Mouse (Mus musculus) liver, embryonic 15.5 days (tissue): ENCODE data around the gene Eipr1. TPM values are rescaled to one million over a fixed set of nuclear protein-coding genes. Genes with fewer than 3 reads are reported as not detected.

Experiments
- ATAC-seq: fragments of 200-750 bp; cut with Nextera tagmentation; 2 replicates; pipeline ENCODE4 v1.8.0; 2017; ENCODE audit warnings: moderate number of reproducible peaks, mild to moderate bottlenecking, moderate library complexity; ENCODE audit not compliant: insufficient read depth
- H3K27ac ChIP-seq: fragments of 300-500 bp; sonication (generic); replicated peaks from 2 replicates; pipeline ENCODE4 v1.5.1; 2015; ENCODE audit warnings: mild to moderate bottlenecking, inconsistent platforms
- H3K27me3 ChIP-seq: fragments of 300-500 bp; sonication (generic); 2 replicates; pipeline ENCODE4 v1.6.1; 2015; ENCODE audit warnings: mild to moderate bottlenecking, inconsistent platforms
- H3K36me3 ChIP-seq: fragments of 300-500 bp; sonication (generic); replicated peaks from 2 replicates; pipeline ENCODE4 v1.6.1; 2015; ENCODE audit warnings: moderate library complexity, mild to moderate bottlenecking, inconsistent platforms
- H3K4me1 ChIP-seq: fragments of 300-500 bp; sonication (generic); replicated peaks from 2 replicates; pipeline ENCODE4 v1.6.1; 2015; ENCODE audit warnings: inconsistent platforms
- H3K4me2 ChIP-seq: fragments of 300-500 bp; sonication (generic); 2 replicates; pipeline ENCODE4 v1.6.1; 2015; ENCODE audit warnings: moderate library complexity, mild to moderate bottlenecking, inconsistent platforms
- H3K4me3 ChIP-seq: fragments of 300-500 bp; sonication (generic); replicated peaks from 2 replicates; pipeline ENCODE4 v1.5.1; 2015; ENCODE audit warnings: mild to moderate bottlenecking, inconsistent platforms
- H3K9ac ChIP-seq: fragments of 300-500 bp; sonication (generic); 2 replicates; pipeline ENCODE4 v1.6.1; 2015; ENCODE audit warnings: moderate library complexity, mild to moderate bottlenecking, inconsistent platforms
- H3K9me3 ChIP-seq: fragments of 300-500 bp; sonication (generic); replicated peaks from 2 replicates; pipeline ENCODE4 v1.6.1; 2016; ENCODE audit warnings: inconsistent platforms
- WGBS: fragments of 180-500 bp; shearing (Covaris S2); methylation state at CpG from one replicate; pipeline ENCODE4 v1.1.7; 2015; ENCODE audit warnings: mixed read lengths; ENCODE audit not compliant: insufficient replicate concordance; 5-methylcytosine and 5-hydroxymethylcytosine counted together
- polyA plus RNA-seq: library from polyadenylated mRNA; unstranded; fragments of >200 nt; fragmentation: Nextera tagmentation; extraction: Ambion mirVana; gene quantifications from 2 replicates; pipeline ENCODE4 v1.2.1, GENCODE M21; 2015

The Eipr1 gene
- polyA plus RNA-seq, 1 experiment from 2014 or later = 27.1 TPM

- 77% methylated on average over 18 of the region's 18 CpGs for WGBS
- Histone ChIP-seq H3K4me2 (no peak overlapping the region), H3K9me3 (no peaks in the 10 kb centered on the region), H3K36me3 (no peaks in the 10 kb centered on the region), H3K4me1 (no peaks in the 10 kb centered on the region), H3K4me3 (no peak overlapping the region), H3K27me3 (no peaks in the 10 kb centered on the region), H3K9ac (no peak overlapping the region), H3K27ac (no peak overlapping the region)
- no peak for ATAC-seq
Observed at GRCm38 (mm10) chr12:28848726-28849612, 97.4 kb downstream of the Eipr1 start.

DNA sequence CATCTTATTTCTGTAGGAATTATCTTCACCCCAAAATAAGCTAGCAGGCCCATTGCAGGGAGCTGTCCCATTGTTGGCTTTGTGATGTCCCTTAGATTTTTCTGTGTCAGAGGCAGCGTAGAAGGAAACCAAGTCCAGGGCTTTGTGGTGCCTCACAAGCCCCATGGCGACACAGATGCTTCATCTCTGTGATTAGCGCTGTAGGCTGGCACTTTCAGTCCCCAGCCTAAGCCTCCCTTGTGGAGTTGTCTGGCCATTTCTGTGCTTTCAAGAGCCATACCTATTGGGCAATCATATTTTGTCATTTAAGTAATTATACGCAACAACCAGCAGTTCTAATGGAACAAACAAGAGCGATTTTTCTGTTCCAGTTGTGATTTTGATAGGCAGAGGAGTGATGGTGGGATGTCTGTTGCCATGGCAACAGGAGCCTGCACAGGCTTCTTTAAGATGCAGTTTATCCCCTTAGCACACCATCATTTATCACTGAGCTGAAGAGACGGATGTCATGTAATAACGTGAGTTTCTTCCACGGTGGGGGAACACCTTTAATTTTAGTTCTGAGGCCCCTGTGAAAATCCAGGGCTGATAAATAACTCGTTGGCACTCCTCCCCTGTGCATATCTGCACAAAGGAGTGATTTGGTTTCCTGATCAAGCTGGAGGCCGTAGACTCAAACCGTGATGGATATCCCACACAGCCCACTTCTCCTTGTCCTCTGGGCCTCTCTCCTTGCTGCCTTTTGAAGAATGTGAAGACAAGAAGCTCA, 108.1 kb downstream of the Eipr1 start:
- WGBS = 73% methylated on average over 11 of the region's 11 CpGs
- no peaks in the 10 kb centered on the region for H3K9me3 ChIP-seq
- H3K9ac ChIP-seq = no peak overlapping the region
- no peaks in the 10 kb centered on the region for H3K27me3 ChIP-seq
- no peak overlapping the region for H3K4me2 ChIP-seq
- H3K27ac ChIP-seq = no peak overlapping the region
- no peak for ATAC-seq
- no peaks in the 10 kb centered on the region for H3K36me3 ChIP-seq
- no peak overlapping the region for H3K4me3 ChIP-seq
- H3K4me1 ChIP-seq = no peaks in the 10 kb centered on the region

DNA sequence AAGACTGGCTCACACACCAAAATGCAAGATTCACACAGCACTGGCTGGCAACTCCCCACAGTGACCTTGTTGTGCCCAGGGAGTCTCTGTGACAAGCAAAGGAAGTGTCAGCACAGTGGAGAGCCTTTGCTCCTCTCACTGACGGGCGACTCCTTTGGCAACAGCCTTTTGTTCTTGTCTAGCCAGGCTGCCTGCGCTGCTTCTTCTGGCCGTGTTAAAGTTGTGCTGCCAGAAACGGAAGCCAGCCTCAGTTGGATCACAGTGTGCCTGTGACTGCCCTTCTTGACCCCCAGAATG, 108.6 kb downstream of the Eipr1 start:
- no peak overlapping the region for H3K27ac ChIP-seq
- WGBS = 65% methylated on average over 5 of the region's 5 CpGs
- no peaks in the 10 kb centered on the region for H3K9me3 ChIP-seq
- no peak for ATAC-seq
- no peak overlapping the region for H3K9ac ChIP-seq
- no peak overlapping the region for H3K4me2 ChIP-seq
- no peaks in the 10 kb centered on the region for H3K4me1 ChIP-seq
- no peak overlapping the region for H3K4me3 ChIP-seq
- no peaks in the 10 kb centered on the region for H3K36me3 ChIP-seq
- H3K27me3 ChIP-seq = no peaks in the 10 kb centered on the region

DNA sequence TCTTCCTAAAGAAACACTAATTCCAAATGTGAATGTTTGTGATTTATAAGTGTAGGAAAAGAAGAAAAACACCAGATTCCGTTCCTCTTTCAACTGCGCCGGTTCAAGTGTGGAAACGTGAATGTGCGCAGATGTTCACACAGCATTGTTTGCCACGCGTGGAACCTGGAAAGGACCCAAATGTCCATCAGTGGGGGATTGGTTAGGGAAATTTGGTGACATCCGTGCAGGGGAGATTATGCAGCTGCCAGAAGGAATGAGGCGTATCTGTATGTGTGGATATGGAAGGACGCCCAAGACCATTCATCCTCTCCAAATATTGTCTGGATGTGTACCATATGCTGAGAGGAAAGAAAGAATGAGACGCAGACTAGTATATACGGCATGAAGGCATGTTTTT, 111.7 kb downstream of the Eipr1 start:
- Histone ChIP-seq H3K4me3 (no peak overlapping the region), H3K4me1 (no peaks in the 10 kb centered on the region), H3K9ac (no peak overlapping the region), H3K4me2 (no peak overlapping the region), H3K27ac (no peak overlapping the region), H3K27me3 (no peaks in the 10 kb centered on the region), H3K9me3 (no peaks in the 10 kb centered on the region), H3K36me3 (no peaks in the 10 kb centered on the region)
- WGBS = 80% methylated on average over 12 of the region's 12 CpGs
- ATAC-seq = no peak

- no peak for ATAC-seq
- no peak overlapping the region for H3K4me2 ChIP-seq
Observed at GRCm38 (mm10) chr12:28866121-28866520, 114.5 kb downstream of the Eipr1 start.

GRCm38 (mm10) chr12:28868794-28869193, 117.2 kb downstream of the Eipr1 start:
- no peak for ATAC-seq
- no peaks in the 10 kb centered on the region for H3K36me3 ChIP-seq
- H3K4me2 ChIP-seq = no peak overlapping the region
- H3K9ac ChIP-seq = no peak overlapping the region
- H3K27me3 ChIP-seq = no peaks in the 10 kb centered on the region
- H3K27ac ChIP-seq = no peak overlapping the region
- WGBS = 80% methylated on average over 4 of the region's 4 CpGs
- no peaks in the 10 kb centered on the region for H3K9me3 ChIP-seq
- no peak overlapping the region for H3K4me3 ChIP-seq
- H3K4me1 ChIP-seq = no peaks in the 10 kb centered on the region

More at GRCm38 (mm10) chr12:28866121-28866520, 114.5 kb downstream of the Eipr1 start:
- H3K27me3 ChIP-seq = no peaks in the 10 kb centered on the region
- no peaks in the 10 kb centered on the region for H3K36me3 ChIP-seq
- H3K9me3 ChIP-seq = no peaks in the 10 kb centered on the region
- 67% methylated on average over 1 of the region's 1 CpGs for WGBS
- H3K9ac ChIP-seq = no peak overlapping the region
- H3K27ac ChIP-seq = no peak overlapping the region
- H3K4me1 ChIP-seq = no peaks in the 10 kb centered on the region
- H3K4me3 ChIP-seq = no peak overlapping the region

DNA sequence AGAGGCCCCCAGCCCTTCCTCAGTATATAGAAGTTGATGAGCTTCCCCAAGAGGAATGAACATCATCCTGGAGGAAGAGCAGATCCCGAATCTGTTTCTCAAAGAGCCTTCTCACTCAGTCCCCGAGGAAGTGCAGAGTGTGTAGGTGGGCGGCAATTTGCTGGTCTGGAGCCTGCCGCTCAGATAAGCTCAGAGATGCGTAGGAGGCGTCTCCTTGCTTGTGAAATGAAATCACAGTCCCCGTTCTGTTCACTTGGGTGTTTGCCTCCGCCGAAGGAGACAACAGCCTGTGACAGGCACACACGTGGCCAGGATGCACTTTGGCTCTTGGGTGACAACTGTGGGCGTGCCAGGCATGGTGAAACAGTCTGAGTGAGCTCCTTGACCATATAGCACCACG, 120.7 kb downstream of the Eipr1 start:
- Histone ChIP-seq H3K9me3 (no peaks in the 10 kb centered on the region), H3K36me3 (no peaks in the 10 kb centered on the region), H3K4me3 (no peak overlapping the region), H3K4me1 (no peaks in the 10 kb centered on the region), H3K4me2 (no peak overlapping the region), H3K27ac (no peak overlapping the region), H3K27me3 (no peaks in the 10 kb centered on the region), H3K9ac (no peak overlapping the region)
- ATAC-seq = no peak
- WGBS = 69% methylated on average over 12 of the region's 12 CpGs

GRCm38 (mm10) chr12:28874781-28875251, 123.2 kb downstream of the Eipr1 start:
- ATAC-seq = no peak
- 78% methylated on average over 8 of the region's 8 CpGs for WGBS
- Histone ChIP-seq H3K27me3 (no peaks in the 10 kb centered on the region), H3K36me3 (no peaks in the 10 kb centered on the region), H3K4me3 (no peak overlapping the region), H3K27ac (no peak overlapping the region), H3K4me1 (no peaks in the 10 kb centered on the region), H3K4me2 (no peak overlapping the region), H3K9ac (no peak overlapping the region), H3K9me3 (no peaks in the 10 kb centered on the region)

DNA sequence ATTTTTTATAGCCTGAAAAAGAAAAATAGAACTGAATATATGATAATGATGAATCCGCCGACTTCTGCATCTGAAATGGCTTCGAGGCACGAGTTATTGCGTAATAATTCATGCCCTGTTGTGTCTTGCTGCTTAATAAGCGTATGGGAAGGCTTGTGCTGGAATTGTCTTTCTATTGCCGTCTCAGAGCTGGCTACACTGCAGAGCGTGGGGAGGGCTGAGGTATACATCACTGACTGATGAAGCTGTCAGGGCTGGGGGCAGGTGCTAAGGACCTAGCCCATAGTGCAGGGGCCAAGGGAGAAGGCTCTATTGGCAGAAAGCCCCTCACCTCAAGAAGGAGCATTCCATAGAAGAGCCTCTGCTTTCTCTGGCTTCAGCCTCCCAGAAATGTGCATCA, 123.9 kb downstream of the Eipr1 start:
- H3K9me3 ChIP-seq = no peaks in the 10 kb centered on the region
- ATAC-seq = no peak
- H3K4me2 ChIP-seq = no peak overlapping the region
- H3K4me3 ChIP-seq = no peak overlapping the region
- H3K36me3 ChIP-seq = no peaks in the 10 kb centered on the region
- no peak overlapping the region for H3K9ac ChIP-seq
- H3K27me3 ChIP-seq = no peaks in the 10 kb centered on the region
- H3K4me1 ChIP-seq = no peaks in the 10 kb centered on the region
- no peak overlapping the region for H3K27ac ChIP-seq
- 65% methylated on average over 8 of the region's 8 CpGs for WGBS

GRCm38 (mm10) chr12:28880471-28880870, 128.9 kb downstream of the Eipr1 start:
- Histone ChIP-seq H3K9ac (no peak overlapping the region), H3K27me3 (no peaks in the 10 kb centered on the region), H3K9me3 (no peaks in the 10 kb centered on the region), H3K36me3 (no peaks in the 10 kb centered on the region), H3K4me1 (no peaks in the 10 kb centered on the region), H3K27ac (no peak overlapping the region), H3K4me3 (no peak overlapping the region), H3K4me2 (no peak overlapping the region)
- ATAC-seq = no peak

- Histone ChIP-seq H3K27me3 (no peaks in the 10 kb centered on the region), H3K27ac (no peak overlapping the region), H3K4me1 (no peaks in the 10 kb centered on the region), H3K4me3 (no peak overlapping the region), H3K9ac (no peak overlapping the region), H3K9me3 (0 out of 2 replicates have a peak, but pooled peaks cover 2% of the 10 kb centered on the region), H3K36me3 (no peaks in the 10 kb centered on the region), H3K4me2 (no peak overlapping the region)
- 69% methylated on average over 6 of the region's 6 CpGs for WGBS
- no peak for ATAC-seq
Observed at GRCm38 (mm10) chr12:28887712-28888111, 136.1 kb downstream of the Eipr1 start.
